Mouse (Mus musculus) cerebellum, postnatal 4 days (tissue): ENCODE measurements around the gene Prkci.
A peak's percentile ranks its signal among the peaks of the same experiment; 100 is the strongest.

Source experiments
- DNase-seq, 2 experiments: peaks; one replicate each; pipeline ENCODE4 v3.0.0; 2022; ENCODE audit warnings: low spot score in 2 of 2, mixed read lengths in 1 of 2

The Prkci gene

GRCm38 (mm10) chr3:30994859-30995258, 688 bp upstream of the Prkci start:
- no peak for DNase-seq

DNA sequence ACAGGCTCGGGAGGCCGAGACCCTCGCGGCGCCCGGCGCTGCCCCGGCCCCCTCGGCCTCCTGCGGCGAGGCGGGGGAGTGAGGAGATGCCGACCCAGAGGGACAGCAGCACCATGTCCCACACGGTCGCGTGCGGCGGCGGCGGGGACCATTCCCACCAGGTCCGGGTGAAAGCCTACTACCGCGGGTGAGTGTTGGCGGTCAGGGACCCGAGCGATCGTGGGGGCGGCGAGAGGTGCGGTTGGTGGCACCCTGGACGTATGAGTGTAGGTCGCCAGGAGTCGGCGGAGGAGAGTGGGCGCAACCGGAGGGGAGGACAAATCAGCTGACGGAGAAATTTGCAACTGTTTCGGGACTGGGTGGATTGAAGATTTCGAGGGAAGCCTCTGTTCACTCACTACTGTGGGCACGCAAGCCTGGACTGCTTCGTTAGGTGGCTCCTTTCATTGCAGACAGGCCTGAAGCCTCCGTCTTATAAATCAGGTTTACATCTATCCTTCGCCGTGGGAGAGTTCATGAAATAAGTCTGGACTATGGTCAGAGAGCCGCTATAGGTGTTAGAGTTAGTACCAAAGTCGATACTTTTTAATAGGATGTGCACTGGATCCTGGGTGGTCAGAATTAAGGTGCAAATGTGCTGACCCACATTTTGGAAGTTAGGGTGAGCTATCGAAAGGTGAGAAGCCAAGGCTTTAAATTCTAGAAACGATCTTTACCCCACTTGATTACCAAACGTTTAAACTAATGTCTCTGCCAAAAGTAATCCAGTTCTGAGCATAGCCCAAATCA, 546 bp downstream of the Prkci start:
- DNase-seq, result no peak

DNA sequence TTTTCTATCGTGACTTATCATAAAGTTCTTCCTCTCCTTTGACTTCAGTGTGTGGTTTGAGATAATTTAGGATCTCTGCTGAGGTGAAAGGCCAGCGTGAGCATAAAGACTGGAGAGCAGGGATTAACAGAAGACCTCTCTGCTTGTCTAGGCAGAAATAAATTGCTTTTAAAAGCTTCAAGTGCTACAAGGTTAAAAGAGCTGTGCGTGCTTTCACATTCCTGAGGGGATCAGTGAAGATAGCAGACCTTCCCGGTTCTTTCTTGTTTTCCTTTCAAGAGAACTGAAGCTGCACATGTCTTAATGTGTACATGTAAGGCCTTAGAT, 1.1 kb downstream of the Prkci start:
- no peak for DNase-seq

GRCm38 (mm10) chr3:30999401-31000017, 4.0 kb downstream of the Prkci start:
- DNase-seq, result no peak

DNA sequence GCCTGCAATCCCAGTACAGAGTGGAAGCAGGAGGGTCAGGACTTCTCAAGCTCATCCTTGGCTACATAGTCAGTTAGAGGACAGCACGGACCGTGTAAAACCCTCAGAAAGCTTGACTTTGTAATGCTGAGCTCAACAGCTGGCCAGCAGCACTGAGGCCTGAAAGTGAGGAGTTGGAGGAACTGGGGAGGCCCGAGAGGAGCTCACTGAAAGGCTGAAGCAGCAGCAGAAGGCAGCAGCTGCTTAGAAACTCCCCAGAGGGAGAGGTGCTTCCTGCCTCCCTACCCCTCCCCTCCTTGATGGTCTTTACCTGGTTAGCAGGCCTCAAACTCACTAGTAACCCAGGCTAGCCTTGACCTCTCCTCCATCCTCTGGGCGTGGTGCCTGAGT, 4.5 kb downstream of the Prkci start:
- DNase-seq, result no peak

DNA sequence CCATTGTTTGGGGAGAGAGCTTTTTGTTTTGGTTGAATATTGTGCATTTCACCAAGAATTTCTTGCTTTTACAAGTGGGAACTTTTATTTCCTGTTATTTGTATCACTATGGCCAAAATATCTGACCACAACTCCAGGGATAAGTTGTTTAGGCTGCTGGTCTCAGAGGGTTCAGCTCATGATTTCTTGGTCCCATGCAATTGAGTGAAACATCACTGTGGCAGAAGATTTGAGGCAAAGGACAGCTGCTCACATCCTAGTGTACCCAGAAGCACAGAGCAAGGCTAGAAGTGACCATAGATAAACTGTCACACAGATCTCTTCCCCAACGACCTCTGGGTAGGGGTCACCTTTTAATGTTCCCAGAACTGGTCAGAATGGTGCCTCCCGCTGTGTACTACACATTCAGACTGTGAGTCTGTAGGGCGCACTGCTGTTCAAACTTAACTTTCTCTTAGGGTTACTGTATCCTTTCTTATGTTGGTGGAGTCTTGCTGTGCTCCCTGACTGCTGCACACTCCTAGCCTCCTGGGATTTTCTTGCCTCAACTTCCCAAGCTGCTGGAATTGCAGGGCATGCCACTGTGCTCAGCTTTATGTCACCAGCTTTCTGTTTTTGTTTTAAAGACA, 5.6 kb downstream of the Prkci start:
- DNase-seq, result no peak

DNA sequence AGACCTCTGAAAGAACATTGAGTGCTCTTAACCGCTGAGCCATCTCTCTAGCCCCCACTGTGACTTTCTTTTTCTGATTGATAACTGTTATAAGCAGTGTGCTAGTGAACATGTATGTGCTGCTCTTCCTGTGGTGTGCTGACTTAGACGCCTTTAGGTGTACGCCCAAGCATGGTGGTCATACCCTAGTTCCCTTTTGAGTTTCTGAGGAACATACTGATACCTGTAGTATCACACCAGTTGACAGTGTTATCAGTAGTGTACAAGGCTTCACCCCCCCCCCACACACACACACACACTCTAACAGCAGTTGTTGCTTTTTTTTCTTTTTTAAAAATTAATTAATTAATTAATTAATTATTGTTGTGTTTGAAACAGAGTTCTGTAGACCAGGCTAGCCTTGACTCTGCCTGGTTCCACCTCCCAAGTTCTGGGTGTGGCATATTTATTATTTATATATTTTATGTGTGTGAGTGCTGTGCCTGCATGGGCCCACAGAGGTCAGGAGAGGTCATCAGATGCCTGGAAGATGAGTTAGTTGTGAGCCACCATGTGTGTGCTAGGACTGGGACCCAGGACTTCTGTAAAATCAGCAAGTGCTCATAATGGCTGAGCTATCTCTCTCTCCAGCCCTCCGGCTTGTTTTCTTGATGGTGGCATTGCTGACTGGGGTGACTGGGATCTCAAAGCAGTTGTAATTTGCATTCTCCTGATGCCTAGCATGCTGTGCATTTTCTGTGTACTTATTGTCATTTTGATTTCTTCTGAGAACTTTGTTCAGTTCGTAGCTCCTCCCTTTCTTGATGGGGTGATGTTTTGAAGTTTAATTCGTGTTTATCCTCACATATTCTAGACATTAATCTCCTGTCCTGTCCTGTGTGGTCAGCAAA, 9.0 kb downstream of the Prkci start:
- DNase-seq, result no peak

GRCm38 (mm10) chr3:31014374-31014773, 18.8 kb downstream of the Prkci start:
- DNase-seq, result no peak

DNA sequence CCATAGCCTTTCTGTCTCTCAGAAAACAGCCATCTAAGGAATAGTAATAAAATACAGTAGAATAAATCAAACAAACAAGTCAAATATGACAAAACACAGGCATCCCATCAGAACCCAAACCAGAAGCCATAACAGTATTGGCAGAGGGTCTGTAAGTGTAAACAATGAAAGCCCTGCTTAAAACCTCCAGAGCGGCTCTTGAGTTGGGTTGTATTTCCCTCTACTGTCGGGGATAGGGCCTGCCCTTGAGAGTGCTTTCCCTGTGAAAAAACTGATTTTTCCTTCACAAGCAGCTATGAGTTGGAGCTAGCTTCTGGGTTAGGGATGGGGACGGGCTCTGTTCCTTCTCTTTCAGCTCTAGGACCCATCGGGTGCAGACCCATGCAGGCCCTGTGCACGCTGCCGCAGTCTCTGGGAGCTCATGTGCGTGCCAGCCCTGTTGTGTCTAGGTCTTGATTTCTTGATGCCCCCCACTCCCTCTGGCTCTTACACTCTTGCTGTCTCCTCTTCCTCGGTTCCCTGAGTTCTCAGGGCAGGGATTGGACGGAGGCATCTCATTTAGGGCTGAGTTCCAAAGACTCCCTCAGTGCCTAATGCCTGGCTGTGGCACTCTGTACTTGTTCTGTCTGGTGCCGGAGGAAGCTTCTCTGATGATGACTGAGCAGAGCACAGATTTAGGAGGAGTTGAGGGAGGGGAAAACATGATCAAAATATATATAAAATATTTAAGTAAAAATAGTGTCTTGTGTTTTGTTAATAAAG, 20.3 kb downstream of the Prkci start:
- DNase-seq, result no peak

- DNase-seq, result no peak
These were observed 21.1 kb downstream of the Prkci start for GRCm38 (mm10) chr3:31016594-31017196.

- no peak for DNase-seq
These were observed 22.1 kb downstream of the Prkci start for GRCm38 (mm10) chr3:31017652-31018051.

DNA sequence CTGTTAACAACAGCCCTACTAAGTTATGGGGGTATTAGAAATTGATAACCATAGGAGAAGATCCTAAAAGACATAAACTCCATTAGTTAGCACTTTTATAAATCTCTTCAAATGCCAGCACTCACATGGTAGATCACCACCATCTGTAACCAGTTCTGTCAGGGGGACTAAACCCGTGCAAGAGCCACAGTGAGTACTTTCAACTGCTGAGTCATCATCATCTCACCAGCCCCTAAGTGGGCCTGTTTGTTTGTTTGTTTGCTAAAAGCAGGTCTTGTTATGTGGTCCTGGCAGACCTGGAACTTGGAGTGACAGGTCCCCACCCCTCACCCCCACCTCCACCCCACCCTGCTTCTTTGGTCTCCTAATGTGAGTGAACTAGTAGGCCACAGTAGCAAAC, 23.7 kb downstream of the Prkci start:
- DNase-seq, result no peak

GRCm38 (mm10) chr3:31019793-31020447, 24.4 kb downstream of the Prkci start:
- no peak for DNase-seq

DNA sequence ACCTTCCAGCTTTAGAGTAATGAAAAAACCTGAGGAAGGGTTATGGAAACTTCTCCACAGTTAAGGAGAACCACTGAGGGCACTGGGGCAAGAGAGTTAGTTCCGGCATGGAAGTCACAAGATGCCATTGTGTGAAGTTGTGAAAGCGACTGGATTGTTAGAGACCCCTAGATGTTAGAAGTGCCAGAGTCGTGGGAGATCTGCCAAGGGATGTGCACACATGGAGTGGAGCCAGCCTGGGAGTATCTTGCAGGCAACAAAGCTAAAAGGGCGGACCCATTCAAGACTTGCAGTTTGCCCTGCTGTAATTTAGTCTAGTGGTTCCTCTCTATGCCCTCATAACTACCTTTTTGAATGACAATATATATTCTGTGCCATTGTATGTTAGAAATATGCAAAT, 25.1 kb downstream of the Prkci start:
- DNase-seq, result peak in 1 of 2 experiments; percentile 24

DNA sequence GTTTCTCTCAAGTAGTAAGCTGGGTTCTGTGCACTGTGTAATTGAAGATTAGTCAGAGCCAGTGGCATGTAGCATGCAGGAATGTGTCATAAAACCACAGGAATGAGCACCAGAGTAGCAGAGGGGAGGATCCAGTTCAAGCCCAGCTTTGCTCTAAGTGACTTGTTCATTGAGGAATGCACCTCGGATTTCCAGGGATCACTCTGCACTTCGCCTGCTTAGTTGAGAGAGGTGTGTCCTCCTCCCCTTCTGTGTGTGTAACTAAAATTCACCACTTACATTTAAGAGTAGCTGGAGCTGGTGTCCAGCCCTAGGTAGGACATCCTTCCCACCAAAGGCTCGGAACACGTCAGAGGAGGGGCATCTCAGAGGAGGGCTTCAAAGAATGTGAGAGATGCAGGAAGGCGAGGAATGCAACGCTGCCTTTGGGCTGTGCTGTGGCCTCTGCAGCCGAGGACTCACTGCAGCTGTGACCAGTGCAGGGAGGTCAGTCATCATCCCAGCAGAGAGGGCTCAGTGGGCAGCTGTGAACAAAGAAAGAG, 27.4 kb downstream of the Prkci start:
- no peak for DNase-seq

DNA sequence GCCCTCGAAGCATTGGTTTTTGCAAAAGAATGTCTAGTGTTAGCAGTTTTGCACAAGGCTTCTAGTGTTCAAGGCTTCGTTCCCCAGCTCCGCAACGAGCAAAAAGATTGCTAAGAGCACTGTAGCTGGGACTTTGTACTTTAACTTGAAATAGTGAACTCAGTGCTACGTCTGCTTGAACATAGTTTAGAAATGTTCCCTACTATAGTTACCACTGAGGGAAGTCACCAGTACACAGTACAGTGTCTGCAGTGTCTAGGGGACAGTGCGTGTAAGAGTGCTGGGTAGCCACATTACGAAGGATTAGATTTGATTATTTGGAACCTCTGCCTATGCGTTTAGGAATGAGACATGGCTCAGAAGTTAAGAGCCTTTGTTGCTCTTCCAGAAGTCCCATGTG, 32.2 kb downstream of the Prkci start:
- no peak for DNase-seq

DNA sequence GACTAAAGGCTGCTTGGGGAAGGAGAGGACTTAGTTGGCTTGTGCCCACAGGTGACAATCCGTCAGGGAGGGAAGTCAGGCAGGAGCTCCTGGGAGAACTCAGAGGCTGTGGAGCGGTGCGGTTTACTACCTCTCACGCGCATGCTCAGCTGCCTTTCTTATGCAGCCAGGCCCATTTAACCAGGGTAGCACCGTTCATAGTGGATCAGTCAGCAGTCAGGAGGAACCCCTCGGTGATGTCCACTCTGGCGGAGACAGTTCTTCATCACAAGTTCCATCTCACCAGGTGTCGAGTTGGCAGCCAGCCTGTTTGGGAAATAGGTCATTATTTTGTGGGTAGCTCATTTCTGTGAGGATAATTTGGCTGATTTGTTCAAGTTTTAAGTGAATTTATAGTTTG, 36.1 kb downstream of the Prkci start:
- no peak for DNase-seq

DNA sequence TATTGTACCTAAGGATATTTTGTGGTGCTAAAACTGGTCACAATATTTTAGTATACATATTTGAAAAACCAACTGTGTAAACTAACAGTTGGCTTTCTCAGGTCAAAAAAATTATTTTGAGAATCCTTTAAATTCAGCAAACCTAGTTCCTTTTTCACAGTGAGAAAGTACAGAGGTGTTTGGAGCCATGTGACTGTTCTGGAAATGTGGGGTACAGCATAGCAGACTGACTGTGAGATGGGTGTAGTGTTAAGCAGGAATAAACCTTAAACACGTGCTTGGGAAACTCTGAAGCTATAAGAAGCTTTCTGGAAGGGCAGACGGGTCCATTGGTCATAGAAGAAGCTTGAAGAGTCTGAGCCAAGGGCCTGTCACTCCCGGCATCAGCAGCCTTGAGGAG, 38.1 kb downstream of the Prkci start:
- no peak for DNase-seq

DNA sequence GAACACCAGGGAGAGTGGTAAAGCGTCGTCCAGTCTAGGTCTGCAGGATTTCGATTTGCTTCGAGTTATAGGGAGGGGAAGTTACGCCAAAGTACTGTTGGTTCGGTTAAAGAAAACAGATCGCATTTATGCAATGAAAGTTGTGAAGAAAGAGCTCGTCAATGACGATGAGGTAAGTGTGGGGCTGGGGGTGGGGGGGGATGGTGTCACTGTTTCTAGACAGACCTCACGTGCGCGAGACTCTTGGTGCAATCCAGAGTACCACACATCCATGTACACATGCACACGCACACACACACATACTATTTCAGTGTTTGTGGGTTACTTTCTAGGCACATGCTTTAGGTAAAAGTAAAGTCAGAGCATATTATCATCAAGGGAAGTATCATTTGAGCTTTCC, 42.3 kb downstream of the Prkci start:
- DNase-seq, result no peak

- DNase-seq, result no peak
These were observed 43.1 kb downstream of the Prkci start for GRCm38 (mm10) chr3:31038689-31039088.
